Mouse (Mus musculus) left cerebral cortex, adult 18-20 months (tissue): ENCODE measurements around the gene Tmtc1. TPM values are rescaled to one million over a fixed set of nuclear protein-coding genes. Genes with fewer than 3 reads are reported as not detected.

ENCODE experiments used
- DNase-seq, 2 experiments: peaks; one replicate each; pipeline ENCODE4 v3.0.0; 2021 to 2022; ENCODE audit warnings: low spot score in 2 of 2, mixed read lengths in 1 of 2
- total RNA-seq, 2 experiments: library from RNA; stranded (reverse); gene quantifications; 2 replicates each; pipeline ENCODE4 v1.2.3; 2021

The Tmtc1 gene
- total RNA-seq, 2 experiments from 2014 or later: 52.2 to 54.7 TPM

- no peak for DNase-seq
Observed at GRCm38 (mm10) chr6:148193972-148194701, 250.1 kb downstream of the Tmtc1 start.

GRCm38 (mm10) chr6:148185694-148186093, 258.5 kb downstream of the Tmtc1 start:
- DNase-seq: no peak

Other genes starting within 250 kb of the Tmtc1 start
- gene Ergic2, start 232.0 kb downstream of the Tmtc1 start, total RNA-seq: 10 to 100 TPM; 67.0 to 74.0 TPM